26 mouse cellular contexts compared by ENCODE assay signal in the genomic region with DNA sequence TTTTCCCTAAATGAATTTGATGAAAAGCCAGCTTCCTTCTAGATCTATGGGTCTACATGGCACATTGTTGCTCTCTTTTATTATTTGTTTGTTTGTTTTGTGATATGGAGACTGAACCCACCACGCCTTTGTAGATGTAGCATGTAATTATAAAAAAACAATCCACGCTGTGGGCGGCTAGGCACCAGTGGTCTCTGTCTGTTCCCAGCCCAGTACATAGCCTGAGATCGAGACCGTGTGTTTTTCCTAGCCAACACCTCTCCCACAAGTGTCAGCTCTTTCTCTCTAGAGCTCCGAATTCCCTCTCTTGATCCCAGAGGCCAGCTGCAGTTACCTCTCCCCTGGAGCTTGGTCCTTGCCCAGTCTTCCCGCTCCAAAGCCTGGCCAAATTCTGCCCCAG. TPM values are rescaled to one million over a fixed set of nuclear protein-coding genes. Genes with fewer than 3 reads are reported as not detected.
"Had no signal": no experiment of that assay in that cellular context is flagged by ENCODE, and none has a peak within 500 bp of the region (broad histone marks: within the 10 kb centered on the region; RNA-seq: fewer than 3 reads in every experiment).

No protein-coding gene starts in this region.

- H3K9ac ChIP-seq: heart, embryonic 12.5 days; hindbrain, embryonic 12.5 days; hindbrain, embryonic 14.5 days; intestine, embryonic 15.5 days; limb, embryonic 12.5 days; liver, embryonic 13.5 days; liver, embryonic 15.5 days; liver, postnatal 0 days had no signal

- ATAC-seq: hindbrain, embryonic 16.5 days; inflammation-experienced regulatory T-cells, adult 6 months; intestine, embryonic 15.5 days; intestine, postnatal 0 days had no signal

- DNase-seq: gastrocnemius, adult 2 months; gastrocnemius, postnatal 10 days; gastrocnemius, postnatal 25 days; heart, adult 18-20 months; heart, postnatal 10 days; heart, postnatal 4 days; kidney, postnatal 10 days; liver; liver, embryonic 13.5 days; liver, postnatal 0 days had no signal

- H3K4me3 ChIP-seq: gastrocnemius, adult 2 months; heart, embryonic 10.5 days; heart, embryonic 12.5 days; hindbrain, embryonic 10.5 days; hindbrain, embryonic 12.5 days; intestine, embryonic 15.5 days; layer of hippocampus, adult 2 months; left cerebral cortex, adult 2 months; limb, embryonic 10.5 days; limb, embryonic 12.5 days; liver, embryonic 13.5 days; liver, embryonic 15.5 days had no signal

- H3K27ac ChIP-seq: gastrocnemius, adult 2 months; heart, embryonic 10.5 days; hindbrain, embryonic 10.5 days; hindbrain, embryonic 12.5 days; hindbrain, embryonic 14.5 days; intestine, embryonic 15.5 days; layer of hippocampus, adult 2 months; left cerebral cortex, adult 2 months; limb, embryonic 10.5 days; limb, embryonic 12.5 days; liver, embryonic 13.5 days; liver, embryonic 15.5 days had no signal

- H3K4me2 ChIP-seq: heart, embryonic 12.5 days; hindbrain, embryonic 12.5 days; hindbrain, embryonic 14.5 days; intestine, embryonic 15.5 days; limb, embryonic 12.5 days; liver, embryonic 11.5 days; liver, embryonic 13.5 days; liver, embryonic 15.5 days had no signal

- H3K27me3 ChIP-seq: heart, embryonic 12.5 days; hindbrain, embryonic 12.5 days; intestine, embryonic 15.5 days; limb, embryonic 12.5 days; liver, embryonic 13.5 days; liver, embryonic 15.5 days had no signal

- H3K4me1 ChIP-seq: heart, embryonic 12.5 days; hindbrain, embryonic 12.5 days; limb, embryonic 10.5 days; limb, embryonic 12.5 days; liver, embryonic 15.5 days had no signal

- H3K36me3 ChIP-seq: heart, embryonic 10.5 days; heart, embryonic 12.5 days; hindbrain, embryonic 10.5 days; hindbrain, embryonic 12.5 days; intestine, embryonic 15.5 days; limb, embryonic 10.5 days; limb, embryonic 12.5 days; liver, embryonic 13.5 days; liver, embryonic 15.5 days had no signal

- H3K9me3 ChIP-seq: heart, embryonic 10.5 days; heart, embryonic 12.5 days; hindbrain, embryonic 10.5 days; hindbrain, embryonic 12.5 days; intestine, embryonic 15.5 days; limb, embryonic 10.5 days; limb, embryonic 12.5 days; liver, embryonic 13.5 days; liver, embryonic 15.5 days had no signal

RNA-seq across cellular contexts. Expression of a gene that starts 23.3 kb away (rescaled TPM):
- polyA plus RNA-seq: heart, embryonic 16.5 days; liver, embryonic 11.5 days had no signal
